Mouse (Mus musculus) right cerebral cortex, postnatal 4 days (tissue): ENCODE results near the gene Ddx19a.
"Not testable (repeated sequence)": the region's sequence is repeated elsewhere in the genome, so short reads cannot be mapped to it uniquely, and the experiment has no call there.

Source experiments
- DNase-seq: peaks from one replicate; pipeline ENCODE4 v3.0.0-alpha.2; 2022

Gene Ddx19a

GRCm38 (mm10) chr8:110997547-110998531 is at the start of gene Ddx19a:
Gene Ddx19a, minus strand, starts transcription at chr8:110997800.
- DNase-seq: peak; percentile 86

GRCm38 (mm10) chr8:111044003-111044734 is 46.6 kb upstream of the Ddx19a start:
- peak; percentile 31 for DNase-seq

- DNase-seq: no peak
These were observed 44.9 kb upstream of the Ddx19a start for GRCm38 (mm10) chr8:111042546-111042945.

- DNase-seq: no peak
These were observed 39.0 kb upstream of the Ddx19a start for GRCm38 (mm10) chr8:111036591-111036990.

- peak; percentile 28 for DNase-seq
These were observed 36.7 kb upstream of the Ddx19a start for GRCm38 (mm10) chr8:111034276-111034675.

GRCm38 (mm10) chr8:111033482-111034215 is 36.0 kb upstream of the Ddx19a start:
- DNase-seq: peak; percentile 93

- no peak for DNase-seq
These were observed 35.3 kb upstream of the Ddx19a start, which contains the start of gene Aars for GRCm38 (mm10) chr8:111032916-111033315. Gene Aars, plus strand, starts transcription at chr8:111033144.

- DNase-seq: no peak
These were observed 34.0 kb upstream of the Ddx19a start, which contains the start of gene Ddx19b for GRCm38 (mm10) chr8:111031572-111031971. Gene Ddx19b, minus strand, starts transcription at chr8:111031751.

- no peak for DNase-seq
These were observed 32.4 kb upstream of the Ddx19a start for GRCm38 (mm10) chr8:111030045-111030444.

- no peak for DNase-seq
These were observed 32.0 kb upstream of the Ddx19a start for GRCm38 (mm10) chr8:111029589-111029988.

- DNase-seq: peak; percentile 82
These were observed 29.9 kb upstream of the Ddx19a start for GRCm38 (mm10) chr8:111027391-111027937.

- DNase-seq: not testable (repeated sequence)
These were observed 29.0 kb upstream of the Ddx19a start for GRCm38 (mm10) chr8:111026609-111027008.

GRCm38 (mm10) chr8:111010230-111010991 is 12.8 kb upstream of the Ddx19a start:
- DNase-seq: not testable (repeated sequence)

- no peak for DNase-seq
These were observed 764 bp downstream of the Ddx19a start for GRCm38 (mm10) chr8:110996641-110997430.

- DNase-seq: no peak
These were observed 7.6 kb downstream of the Ddx19a start for GRCm38 (mm10) chr8:110990017-110990416.

GRCm38 (mm10) chr8:110987805-110988744 is 9.5 kb downstream of the Ddx19a start:
- no peak for DNase-seq

- DNase-seq: no peak
These were observed 16.3 kb downstream of the Ddx19a start for GRCm38 (mm10) chr8:110981304-110981703.

- DNase-seq: not testable (repeated sequence)
These were observed 19.6 kb downstream of the Ddx19a start for GRCm38 (mm10) chr8:110977987-110978386.

- not testable (repeated sequence) for DNase-seq
These were observed 21.1 kb downstream of the Ddx19a start for GRCm38 (mm10) chr8:110976532-110976931.
